Mouse (Mus musculus): ENCODE data around the gene Ssna1. TPM values are rescaled to one million over a fixed set of nuclear protein-coding genes. Genes with fewer than 3 reads are reported as not detected.
A peak's percentile ranks its signal among the peaks of the same experiment; 100 is the strongest.
"Not testable (repeated sequence)": the region's sequence is repeated elsewhere in the genome, so short reads cannot be mapped to it uniquely, and the experiment has no call there.

Gene Ssna1
- polyA plus RNA-seq, 1 experiment from 2014 or later = 228 TPM

DNA sequence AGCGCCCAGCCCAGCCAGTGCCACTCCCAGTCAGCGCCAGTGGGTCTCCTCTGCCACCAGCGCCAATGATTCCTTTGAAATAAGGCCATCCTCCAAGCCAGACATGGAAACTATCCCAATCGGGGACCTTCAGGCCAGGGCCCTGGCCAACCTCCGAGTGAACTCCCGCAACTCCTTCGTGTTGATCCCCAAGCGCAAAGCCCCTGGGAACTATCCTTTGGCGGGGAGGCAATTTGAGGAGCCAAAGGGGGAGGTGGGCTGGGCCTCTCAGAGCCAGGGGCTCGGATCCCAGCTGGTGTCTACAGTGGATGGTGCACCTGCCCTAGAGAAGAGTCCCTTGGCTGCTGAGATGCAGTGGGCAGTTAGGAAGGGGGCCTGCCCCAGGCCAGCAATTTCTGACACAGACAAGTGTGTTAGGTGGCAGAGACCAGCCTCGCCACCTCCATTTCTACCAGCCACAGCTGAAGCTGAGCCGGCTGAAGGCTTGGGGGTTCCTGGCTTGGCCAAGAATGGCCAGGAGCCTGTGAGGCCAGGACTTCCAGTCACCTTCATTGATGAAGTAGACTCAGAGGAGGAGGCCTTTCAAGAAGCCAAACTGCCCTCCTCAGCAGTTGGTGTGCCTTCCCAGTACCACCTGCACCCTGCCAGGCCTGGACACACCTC, 8.5 kb downstream of the Ssna1 start:
- no peak for DNase-seq (ENCODE audit: low spot score)

DNA sequence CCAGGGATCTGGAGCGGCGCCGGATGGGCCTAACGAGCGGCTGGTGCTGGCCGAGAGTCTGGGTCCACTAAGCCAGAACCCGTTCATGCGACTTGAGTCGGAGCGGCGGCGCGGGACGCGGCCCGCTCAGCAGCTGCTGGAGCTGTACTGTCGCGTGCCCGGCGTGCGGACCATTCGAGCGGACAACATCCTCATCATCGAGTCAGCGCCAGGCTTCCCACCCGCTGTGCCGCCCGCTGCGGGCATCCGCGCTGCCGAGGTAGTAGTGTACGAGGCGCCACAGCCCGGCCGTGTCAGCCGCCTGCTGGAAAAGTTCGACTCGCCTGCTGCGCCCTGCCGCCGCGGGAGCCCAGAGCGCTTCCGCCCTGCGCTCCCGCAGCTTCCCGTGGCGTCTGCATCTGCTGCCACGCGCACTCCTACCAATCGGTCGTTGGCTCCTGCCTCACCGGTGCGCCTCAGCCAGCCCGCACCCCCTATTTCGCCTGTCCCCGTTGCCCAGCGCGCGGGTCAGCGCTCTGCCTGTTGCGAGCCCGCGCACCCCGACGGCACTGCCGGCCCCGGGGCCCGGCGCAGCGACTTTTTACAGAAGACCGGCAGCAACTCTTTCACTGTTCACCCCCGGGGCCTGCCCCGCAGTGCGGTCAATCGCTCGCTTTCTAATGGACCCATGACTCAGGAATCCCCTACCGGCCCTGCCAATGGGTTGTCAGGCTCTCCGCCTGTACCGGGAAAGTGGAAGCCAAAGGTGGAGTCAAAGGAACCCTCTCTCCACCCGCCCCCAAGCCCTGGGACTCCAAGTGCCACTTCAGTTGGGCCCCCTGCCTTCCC, 9.2 kb downstream of the Ssna1 start:
- DNase-seq (ENCODE audit: low spot score) = peak; percentile 64
- Histone ChIP-seq H3K4me3 (peak overlapping the region; percentile 85), H3K9me3 (no peaks in the 10 kb centered on the region), H3K27ac (replicated peaks) (peak overlapping the region; percentile 78), H3K36me3 (replicated peaks) (peaks cover 12% of the 10 kb centered on the region), H3K4me1 (peaks cover 52% of the 10 kb centered on the region), H3K27me3 (replicated peaks; ENCODE audit: low read depth, poor library complexity, severe bottlenecking) (peaks cover 28% of the 10 kb centered on the region)
- WGBS = under 1% methylated on average over 82 of the region's 82 CpGs

More for the DNA sequence above, 8.5 kb downstream of the Ssna1 start:
- peak overlapping the region; percentile 85 for H3K4me3 ChIP-seq
- peaks cover 20% of the 10 kb centered on the region for H3K36me3 ChIP-seq (replicated peaks)
- 19% methylated on average over 12 of the region's 12 CpGs for WGBS
- peaks cover 52% of the 10 kb centered on the region for H3K4me1 ChIP-seq
- peaks cover 28% of the 10 kb centered on the region for H3K27me3 ChIP-seq (replicated peaks; ENCODE audit: low read depth, poor library complexity, severe bottlenecking)
- H3K27ac ChIP-seq (replicated peaks) = no peak overlapping the region
- no peaks in the 10 kb centered on the region for H3K9me3 ChIP-seq

DNA sequence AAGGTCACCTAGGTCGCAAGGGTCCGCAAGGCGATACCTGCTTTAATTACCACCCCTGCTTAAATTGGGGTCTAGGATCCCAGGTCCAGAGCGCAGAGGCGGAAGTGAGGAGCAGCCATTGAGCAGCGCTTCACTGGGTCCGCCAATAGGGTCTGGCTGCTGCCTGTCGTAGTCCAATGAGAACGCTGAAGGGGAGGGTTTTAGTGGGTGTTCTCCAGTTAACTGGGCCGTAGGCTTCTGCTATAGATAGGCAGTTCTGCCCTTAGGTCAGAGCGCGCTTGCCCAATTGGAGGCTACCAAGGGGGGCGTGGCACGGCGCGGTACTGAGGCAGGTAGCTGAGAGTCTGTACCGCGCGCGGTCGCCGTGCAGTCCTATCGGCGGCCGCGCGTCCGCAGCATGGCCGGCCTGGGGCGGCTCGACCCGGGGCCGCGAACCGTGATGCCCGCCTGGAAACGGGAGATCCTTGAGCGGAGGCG, 9.9 kb downstream of the Ssna1 start, which contains the start of gene Tprn:
TSS of gene Tprn (plus strand) at position 328 of the 477 bp plus-strand sequence.
- WGBS = under 1% methylated on average over 39 of the region's 39 CpGs
- peaks cover 6% of the 10 kb centered on the region; the same call in 1 of the 2 replicates for H3K36me3 ChIP-seq (replicated peaks)
- H3K27me3 ChIP-seq (replicated peaks; ENCODE audit: low read depth, poor library complexity, severe bottlenecking) = peaks cover 28% of the 10 kb centered on the region
- peak within 1 kb of the TSS; percentile 85 for H3K4me3 ChIP-seq
- no peaks in the 10 kb centered on the region for H3K9me3 ChIP-seq
- H3K27ac ChIP-seq (replicated peaks) = peak within 1 kb of the TSS; percentile 78
- H3K4me1 ChIP-seq = peaks cover 52% of the 10 kb centered on the region
- peak; percentile 95 for DNase-seq (ENCODE audit: low spot score)

DNA sequence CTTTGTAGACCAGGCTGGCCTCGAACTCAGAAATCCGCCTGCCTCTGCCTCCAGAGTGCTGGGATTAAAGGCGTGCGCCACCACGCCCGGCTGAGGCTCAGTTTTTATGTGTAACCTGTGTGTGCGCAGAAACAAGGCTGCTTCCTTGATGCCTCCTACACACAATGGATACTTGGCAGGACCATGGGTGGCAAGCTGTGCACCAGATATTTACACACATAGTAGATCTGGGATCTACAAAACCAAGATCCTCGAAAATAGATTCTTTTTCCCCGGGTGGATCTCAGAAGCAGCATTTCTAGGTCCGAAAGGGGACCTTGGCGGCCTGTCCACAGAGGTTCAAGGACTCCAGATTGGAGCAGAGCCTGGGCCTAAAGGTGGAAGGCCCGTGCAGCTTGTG, 10.4 kb downstream of the Ssna1 start:
- 51% methylated on average over 12 of the region's 12 CpGs for WGBS
- H3K27ac ChIP-seq (replicated peaks) = peak overlapping the region; percentile 78
- no peaks in the 10 kb centered on the region for H3K9me3 ChIP-seq
- peak overlapping the region; percentile 85 for H3K4me3 ChIP-seq
- DNase-seq (ENCODE audit: low spot score) = no peak
- peaks cover 28% of the 10 kb centered on the region for H3K27me3 ChIP-seq (replicated peaks; ENCODE audit: low read depth, poor library complexity, severe bottlenecking)
- peaks cover 2% of the 10 kb centered on the region; the same call in 1 of the 2 replicates for H3K36me3 ChIP-seq (replicated peaks)
- peaks cover 47% of the 10 kb centered on the region for H3K4me1 ChIP-seq

GRCm38 (mm10) chr2:25258887-25259286, 13.4 kb downstream of the Ssna1 start:
- Histone ChIP-seq H3K36me3 (replicated peaks) (no peaks in the 10 kb centered on the region), H3K4me1 (peaks cover 39% of the 10 kb centered on the region), H3K27me3 (replicated peaks; ENCODE audit: low read depth, poor library complexity, severe bottlenecking) (peaks cover 14% of the 10 kb centered on the region), H3K4me3 (no peak overlapping the region), H3K9me3 (no peaks in the 10 kb centered on the region), H3K27ac (replicated peaks) (no peak overlapping the region)
- WGBS = 53% methylated on average over 2 of the region's 2 CpGs
- DNase-seq (ENCODE audit: low spot score) = no peak

DNA sequence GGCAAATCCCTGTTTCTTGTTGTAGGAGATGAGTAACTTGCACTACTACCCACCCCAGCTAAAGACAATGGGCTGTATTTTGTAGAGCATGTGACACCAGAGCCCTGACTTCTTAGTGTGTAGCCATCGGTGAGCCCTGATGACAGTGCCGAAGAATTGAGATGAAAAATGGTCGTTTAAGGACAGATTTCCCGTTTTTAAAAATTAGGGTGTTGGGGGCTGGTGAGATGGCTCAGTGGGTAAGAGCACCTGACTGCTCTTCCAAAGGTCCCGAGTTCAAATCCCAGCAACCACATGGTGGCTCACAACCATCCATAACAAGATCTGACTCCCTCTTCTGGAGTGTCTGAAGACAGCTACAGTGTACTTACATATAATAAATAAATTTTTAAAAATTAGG, 15.0 kb downstream of the Ssna1 start:
- Histone ChIP-seq H3K4me1 (peaks cover 27% of the 10 kb centered on the region), H3K36me3 (replicated peaks) (peaks cover 14% of the 10 kb centered on the region)
- WGBS = 89% methylated on average over 5 of the region's 5 CpGs
- H3K27me3 ChIP-seq (replicated peaks; ENCODE audit: low read depth, poor library complexity, severe bottlenecking); H3K27ac ChIP-seq (replicated peaks); H3K4me3 ChIP-seq; DNase-seq (ENCODE audit: low spot score); H3K9me3 ChIP-seq: not testable (repeated sequence)

- peak; percentile 43 for DNase-seq (ENCODE audit: low spot score)
- 65% methylated on average over 12 of the region's 12 CpGs for WGBS
- peaks cover 21% of the 10 kb centered on the region for H3K36me3 ChIP-seq (replicated peaks)
- peak overlapping the region; percentile 99 for H3K4me3 ChIP-seq
- H3K9me3 ChIP-seq; H3K27ac ChIP-seq (replicated peaks); H3K27me3 ChIP-seq (replicated peaks; ENCODE audit: low read depth, poor library complexity, severe bottlenecking): not testable (repeated sequence)
- H3K4me1 ChIP-seq = peaks cover 20% of the 10 kb centered on the region
These were observed 15.7 kb downstream of the Ssna1 start for GRCm38 (mm10) chr2:25256443-25257109.

DNA sequence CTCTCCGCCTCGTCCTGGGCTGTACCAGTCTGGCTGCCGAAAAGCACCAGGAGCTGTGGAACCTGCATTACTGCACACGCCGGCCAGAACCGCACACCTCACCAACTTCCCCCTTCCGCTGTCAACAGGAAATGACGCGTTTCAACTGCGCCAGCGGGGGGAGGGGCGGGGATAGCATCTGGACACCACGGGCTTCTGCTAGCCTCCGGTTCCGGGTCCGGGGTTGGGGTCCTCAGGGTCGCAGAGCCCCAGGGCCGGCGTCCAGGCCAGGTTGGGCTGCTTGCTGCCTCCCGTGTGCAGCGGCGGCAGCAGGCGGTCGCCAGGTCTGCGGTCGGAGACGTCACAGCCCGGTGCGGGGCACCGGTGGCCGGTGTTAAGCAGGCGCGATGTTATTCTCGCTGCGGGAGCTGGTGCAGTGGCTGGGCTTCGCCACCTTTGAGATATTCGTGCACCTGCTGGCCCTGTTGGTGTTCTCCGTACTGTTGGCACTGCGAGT, 16.9 kb downstream of the Ssna1 start, which contains the start of gene Tmem203:
TSS of gene Tmem203 (plus strand) at position 156 of the 496 bp plus-strand sequence.
- DNase-seq (ENCODE audit: low spot score) = peak; percentile 95
- Histone ChIP-seq H3K27ac (replicated peaks) (peak within 1 kb of the TSS; percentile 93), H3K4me3 (peak within 1 kb of the TSS; percentile 99), H3K27me3 (replicated peaks; ENCODE audit: low read depth, poor library complexity, severe bottlenecking) (no peaks in the 10 kb centered on the region), H3K36me3 (replicated peaks) (peaks cover 33% of the 10 kb centered on the region), H3K4me1 (peaks cover 20% of the 10 kb centered on the region), H3K9me3 (no peaks in the 10 kb centered on the region)
- under 1% methylated on average over 39 of the region's 39 CpGs for WGBS

- 83% methylated on average over 1 of the region's 1 CpGs for WGBS
- Histone ChIP-seq H3K4me3 (no peak overlapping the region), H3K36me3 (replicated peaks) (peaks cover 63% of the 10 kb centered on the region), H3K4me1 (peaks cover 20% of the 10 kb centered on the region), H3K27ac (replicated peaks) (no peak overlapping the region), H3K27me3 (replicated peaks; ENCODE audit: low read depth, poor library complexity, severe bottlenecking) (no peaks in the 10 kb centered on the region), H3K9me3 (no peaks in the 10 kb centered on the region)
- no peak for DNase-seq (ENCODE audit: low spot score)
These were observed 19.9 kb downstream of the Ssna1 start for GRCm38 (mm10) chr2:25252331-25252730.

DNA sequence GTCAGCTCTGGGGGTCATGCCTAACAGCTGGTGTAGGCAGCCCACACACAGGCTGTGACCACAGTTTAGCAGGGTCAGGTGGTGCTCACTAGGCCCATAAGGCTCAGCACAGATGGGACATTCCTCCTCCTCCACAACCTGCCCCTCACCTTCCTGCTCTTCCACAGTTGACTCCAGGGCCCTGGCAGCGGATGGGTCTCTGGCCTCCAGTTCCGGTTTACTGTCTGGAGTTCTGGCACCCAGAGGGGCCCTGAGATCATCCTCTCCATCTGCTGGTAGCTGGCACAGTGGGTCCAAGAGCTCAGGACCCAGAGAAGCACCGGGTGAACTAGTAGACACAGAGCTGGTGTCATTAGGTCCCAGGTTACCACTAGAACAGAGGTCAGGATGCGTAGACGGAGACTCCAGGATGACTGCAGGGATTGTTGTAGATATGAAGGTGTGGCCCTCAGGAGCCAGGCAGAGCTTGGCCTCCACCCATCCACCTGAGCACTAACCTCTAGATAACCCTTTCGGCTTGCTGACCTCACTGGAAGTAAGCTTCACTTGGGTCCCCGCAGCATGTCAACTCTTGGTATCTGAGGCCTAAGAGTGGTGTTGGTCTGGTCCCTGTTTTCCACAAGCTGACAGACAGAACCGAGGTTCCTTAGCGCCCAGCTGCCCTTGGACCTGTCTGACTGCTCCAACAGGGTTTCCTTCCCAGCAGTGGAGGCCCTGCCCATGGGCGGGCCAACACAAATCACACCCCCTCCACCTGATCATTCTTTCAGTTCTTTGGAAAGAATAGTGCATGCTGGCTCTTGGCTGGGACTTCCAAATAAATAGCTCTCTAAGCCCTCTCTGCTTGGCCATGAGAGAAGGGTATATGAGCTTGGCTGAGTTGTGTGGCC, 25.8 kb downstream of the Ssna1 start, which contains the start of gene AL732309.1:
TSS of gene AL732309.1 (minus strand) at position 681 of the 890 bp plus-strand sequence.
- 86% methylated on average over 10 of the region's 10 CpGs for WGBS
- H3K27ac ChIP-seq (replicated peaks) = no peak within 1 kb of the TSS
- no peak within 1 kb of the TSS for H3K4me3 ChIP-seq
- H3K36me3 ChIP-seq (replicated peaks) = peaks cover 67% of the 10 kb centered on the region
- H3K4me1 ChIP-seq = peaks cover 19% of the 10 kb centered on the region
- H3K27me3 ChIP-seq (replicated peaks; ENCODE audit: low read depth, poor library complexity, severe bottlenecking) = peaks cover 29% of the 10 kb centered on the region
- DNase-seq (ENCODE audit: low spot score) = no peak
- no peaks in the 10 kb centered on the region for H3K9me3 ChIP-seq

DNA sequence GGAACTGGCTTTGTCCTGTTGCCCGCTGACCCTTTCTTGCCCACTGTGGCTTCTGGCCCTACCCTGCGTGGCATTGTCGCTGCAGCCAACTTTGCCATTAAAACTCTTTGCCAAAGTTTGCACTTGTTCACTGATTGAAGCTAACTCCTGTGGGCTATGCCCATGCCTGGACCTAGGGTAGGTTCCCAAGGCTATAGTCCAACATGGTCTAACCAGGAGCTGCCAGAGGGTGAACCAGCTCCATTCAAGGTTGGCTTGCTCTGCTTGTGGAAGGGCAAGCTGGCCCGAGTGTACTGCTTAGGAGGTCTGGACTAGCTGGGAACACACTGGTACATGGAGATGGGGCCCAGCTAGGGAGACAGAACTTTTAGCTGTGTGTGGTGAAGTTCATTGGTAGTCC, 28.1 kb downstream of the Ssna1 start:
- Histone ChIP-seq H3K4me1 (peaks cover 33% of the 10 kb centered on the region), H3K27ac (replicated peaks) (no peak overlapping the region), H3K9me3 (no peaks in the 10 kb centered on the region), H3K27me3 (replicated peaks; ENCODE audit: low read depth, poor library complexity, severe bottlenecking) (peaks cover 44% of the 10 kb centered on the region), H3K36me3 (replicated peaks) (peaks cover 44% of the 10 kb centered on the region), H3K4me3 (no peak overlapping the region)
- 90% methylated on average over 4 of the region's 4 CpGs for WGBS
- no peak for DNase-seq (ENCODE audit: low spot score)

All from embryonic facial prominence, embryonic 10.5 days (tissue).